Mouse (Mus musculus) MEL (cell line): ENCODE results near the gene AC109138.7. TPM values are rescaled to one million over a fixed set of nuclear protein-coding genes. Genes with fewer than 3 reads are reported as not detected.

ENCODE experiments used
- DNase-seq: peaks from one replicate; pipeline ENCODE4 v3.0.0; 2011; ENCODE audit warnings: low read depth, low spot score
- H3K27ac ChIP-seq: 2 replicates; pipeline ENCODE4 v1.5.1; 2012; ENCODE audit warnings: low read depth, mild to moderate bottlenecking, control low read depth, low read length, moderate library complexity; ENCODE audit not compliant: control insufficient read depth
- H3K27me3 ChIP-seq, 2 experiments: fragments of 150-350 bp in 1 of 2; sonication (generic) in 1 of 2; 2 replicates each; pipeline ENCODE4 v1.6.1; 2012; ENCODE audit warnings: low read length in 2 of 2, mild to moderate bottlenecking in 2 of 2, improper control_type of control experiment in 1 of 2, moderate library complexity in 1 of 2; ENCODE audit not compliant: insufficient read depth in 2 of 2, control insufficient read depth in 1 of 2
- H3K36me3 ChIP-seq, 2 experiments: 2 replicates each; pipeline ENCODE4 v1.6.1; 2012 to 2014; ENCODE audit warnings: low read length in 2 of 2, improper control_type of control experiment in 1 of 2, inconsistent platforms in 1 of 2, mild to moderate bottlenecking in 1 of 2; ENCODE audit not compliant: insufficient read depth in 2 of 2, control insufficient read depth in 1 of 2
- H3K4me1 ChIP-seq, 2 experiments: fragments of 150-350 bp in 1 of 2; sonication (generic) in 1 of 2; 2 replicates each; pipeline ENCODE4 v1.6.1; 2012; ENCODE audit warnings: low read length in 2 of 2, improper control_type of control experiment in 1 of 2, mild to moderate bottlenecking in 1 of 2; ENCODE audit not compliant: insufficient read depth in 2 of 2, control insufficient read depth in 1 of 2
- H3K4me3 ChIP-seq, 2 experiments: fragments of 150-350 bp in 1 of 2; sonication (generic) in 1 of 2; 2 replicates each; pipeline ENCODE4 v1.5.1; 2012; ENCODE audit warnings: low read depth in 2 of 2, low read length in 2 of 2, mild to moderate bottlenecking in 2 of 2, moderate library complexity in 2 of 2, control low read depth in 1 of 2, improper control_type of control experiment in 1 of 2; ENCODE audit not compliant: control insufficient read depth in 1 of 2, insufficient read depth in 1 of 2
- H3K79me2 ChIP-seq: 2 replicates; pipeline ENCODE4 v1.6.1; 2012; ENCODE audit warnings: mild to moderate bottlenecking, low read length, moderate library complexity; ENCODE audit not compliant: control insufficient read depth, poor library complexity, insufficient read depth
- H3K9ac ChIP-seq: 2 replicates; pipeline ENCODE4 v1.6.1; 2012; ENCODE audit warnings: low read depth, mild to moderate bottlenecking, control low read depth, low read length, moderate library complexity; ENCODE audit not compliant: control insufficient read depth, poor library complexity, severe bottlenecking
- H3K9me3 ChIP-seq: fragments of 150-350 bp; sonication (generic); replicated peaks from 2 replicates; pipeline ENCODE4 v1.6.1; 2012; ENCODE audit warnings: mild to moderate bottlenecking, low read length, improper control_type of control experiment, moderate library complexity; ENCODE audit not compliant: insufficient read depth
- BHLHE40 ChIP-seq: IDR thresholded peaks from 2 replicates; pipeline ENCODE4 v1.6.1; 2012; ENCODE audit warnings: low read depth, mild to moderate bottlenecking, inconsistent platforms, low read length, improper control_type of control experiment, borderline replicate concordance
- CHD1 ChIP-seq: IDR thresholded peaks from 2 replicates; pipeline ENCODE4 v1.6.1; 2012; ENCODE audit warnings: low read depth, mild to moderate bottlenecking, inconsistent platforms, low read length, improper control_type of control experiment
- CHD2 ChIP-seq: IDR thresholded peaks from 2 replicates; pipeline ENCODE4 v1.6.1; 2011; ENCODE audit warnings: low read length, improper control_type of control experiment
- CTCF ChIP-seq, 3 experiments: IDR thresholded peaks in 2 of 3; conservative IDR thresholded peaks in 1 of 3; 2 replicates each; pipeline ENCODE4 v1.5.1; 2011 to 2012; ENCODE audit warnings: low read length in 3 of 3, low read depth in 2 of 3, mild to moderate bottlenecking in 2 of 3, improper control_type of control experiment in 1 of 3, inconsistent platforms in 1 of 3, mixed read lengths in 1 of 3, moderate library complexity in 1 of 3; ENCODE audit not compliant: control insufficient read depth in 1 of 3, insufficient read depth in 1 of 3, poor library complexity in 1 of 3, severe bottlenecking in 1 of 3
- E2F4 ChIP-seq: IDR thresholded peaks from 2 replicates; pipeline ENCODE4 v1.6.1; 2011; ENCODE audit warnings: low read depth, low read length, improper control_type of control experiment, borderline replicate concordance
- ELF1 ChIP-seq: IDR thresholded peaks from 2 replicates; pipeline ENCODE4 v1.6.1; 2014; ENCODE audit warnings: low read depth, mild to moderate bottlenecking, inconsistent platforms, low read length, improper control_type of control experiment, moderate library complexity
- EP300 ChIP-seq, 2 experiments: IDR thresholded peaks; 2 replicates each; pipeline ENCODE4 v1.6.1; 2011; ENCODE audit warnings: improper control_type of control experiment in 2 of 2, low read length in 2 of 2, low read depth in 1 of 2, mild to moderate bottlenecking in 1 of 2
- ETS1 ChIP-seq: IDR thresholded peaks from 2 replicates; pipeline ENCODE4 v1.6.1; 2012; ENCODE audit warnings: low read depth, mild to moderate bottlenecking, inconsistent platforms, low read length, improper control_type of control experiment, moderate library complexity
- GABPA ChIP-seq: IDR thresholded peaks from 2 replicates; pipeline ENCODE4 v1.6.1; 2012; ENCODE audit warnings: low read depth, mild to moderate bottlenecking, inconsistent platforms, low read length, improper control_type of control experiment, moderate library complexity
- GATA1 ChIP-seq: IDR thresholded peaks from 2 replicates; pipeline ENCODE4 v1.6.1; 2011; ENCODE audit warnings: low read depth, low read length, improper control_type of control experiment
- HCFC1 ChIP-seq: IDR thresholded peaks from 2 replicates; pipeline ENCODE4 v1.6.1; 2012; ENCODE audit warnings: low read depth, mild to moderate bottlenecking, inconsistent platforms, low read length, improper control_type of control experiment, moderate library complexity
- KAT2A ChIP-seq: conservative IDR thresholded peaks from 2 replicates; pipeline ENCODE4 v1.6.1; 2012; ENCODE audit warnings: low read depth, low read length, improper control_type of control experiment, inconsistent platforms
- MAFK ChIP-seq: IDR thresholded peaks from 2 replicates; pipeline ENCODE4 v1.6.1; 2011; ENCODE audit warnings: low read depth, mild to moderate bottlenecking, low read length, improper control_type of control experiment, borderline replicate concordance
- MAX ChIP-seq: IDR thresholded peaks from 2 replicates; pipeline ENCODE4 v1.6.1; 2011; ENCODE audit warnings: low read length, improper control_type of control experiment
- MAZ ChIP-seq: IDR thresholded peaks from 2 replicates; pipeline ENCODE4 v1.6.1; 2012; ENCODE audit warnings: low read depth, mild to moderate bottlenecking, inconsistent platforms, low read length, improper control_type of control experiment
- MEF2A ChIP-seq: IDR thresholded peaks from 2 replicates; pipeline ENCODE4 v1.6.1; 2014; ENCODE audit warnings: low read depth, mild to moderate bottlenecking, inconsistent platforms, low read length, improper control_type of control experiment; ENCODE audit not compliant: poor library complexity, insufficient replicate concordance, severe bottlenecking; ENCODE audit errors: extremely low read depth
- MXI1 ChIP-seq: IDR thresholded peaks from 2 replicates; pipeline ENCODE4 v1.6.1; 2011; ENCODE audit warnings: mild to moderate bottlenecking, low read depth, low read length, improper control_type of control experiment
- MYB ChIP-seq: IDR thresholded peaks from 2 replicates; pipeline ENCODE4 v1.6.1; 2011; ENCODE audit warnings: mild to moderate bottlenecking, low read depth, low read length, improper control_type of control experiment
- MYC ChIP-seq: IDR thresholded peaks from 2 replicates; pipeline ENCODE4 v1.6.1; 2011; ENCODE audit warnings: low read depth, mild to moderate bottlenecking, low read length, improper control_type of control experiment, moderate library complexity
- POLR2A ChIP-seq, 2 experiments: IDR thresholded peaks; 2 replicates each; pipeline ENCODE4 v1.6.1; 2011 to 2012; ENCODE audit warnings: low read length in 2 of 2, mild to moderate bottlenecking in 2 of 2, control low read depth in 1 of 2, improper control_type of control experiment in 1 of 2, low read depth in 1 of 2, moderate library complexity in 1 of 2; ENCODE audit not compliant: control insufficient read depth in 1 of 2, insufficient read depth in 1 of 2, poor library complexity in 1 of 2
- POLR2AphosphoS5 ChIP-seq: IDR thresholded peaks from 2 replicates; pipeline ENCODE4 v1.6.1; 2012; ENCODE audit warnings: low read depth, borderline replicate concordance, mild to moderate bottlenecking, inconsistent platforms, low read length, moderate library complexity, mixed read lengths
- RAD21 ChIP-seq: IDR thresholded peaks from 2 replicates; pipeline ENCODE4 v1.6.1; 2011; ENCODE audit warnings: mild to moderate bottlenecking, low read depth, low read length, improper control_type of control experiment
- RCOR1 ChIP-seq: IDR thresholded peaks from 2 replicates; pipeline ENCODE4 v1.6.1; 2012; ENCODE audit warnings: low read depth, mild to moderate bottlenecking, inconsistent platforms, low read length, improper control_type of control experiment
- SIN3A ChIP-seq: IDR thresholded peaks from 2 replicates; pipeline ENCODE4 v1.6.1; 2012; ENCODE audit warnings: low read length, improper control_type of control experiment, inconsistent platforms
- SMC3 ChIP-seq: IDR thresholded peaks from 2 replicates; pipeline ENCODE4 v1.6.1; 2011; ENCODE audit warnings: low read depth, low read length, improper control_type of control experiment
- TAL1 ChIP-seq: IDR thresholded peaks from 2 replicates; pipeline ENCODE4 v1.6.1; 2012; ENCODE audit warnings: mild to moderate bottlenecking, inconsistent platforms, low read length, moderate library complexity, mixed read lengths
- TCF12 ChIP-seq: IDR thresholded peaks from 2 replicates; pipeline ENCODE4 v1.6.1; 2014; ENCODE audit warnings: low read depth, mild to moderate bottlenecking, inconsistent platforms, low read length, improper control_type of control experiment, moderate library complexity
- USF1 ChIP-seq: IDR thresholded peaks from 2 replicates; pipeline ENCODE4 v1.6.1; 2014; ENCODE audit warnings: low read depth, mild to moderate bottlenecking, inconsistent platforms, low read length, improper control_type of control experiment, moderate library complexity
- USF2 ChIP-seq, 2 experiments: IDR thresholded peaks; 2 replicates each; pipeline ENCODE4 v1.6.1; 2011 to 2012; ENCODE audit warnings: improper control_type of control experiment in 2 of 2, low read length in 2 of 2, borderline replicate concordance in 1 of 2, inconsistent platforms in 1 of 2, low read depth in 1 of 2, mild to moderate bottlenecking in 1 of 2; ENCODE audit not compliant: insufficient read depth in 1 of 2
- ZC3H11A ChIP-seq: IDR thresholded peaks from 2 replicates; pipeline ENCODE4 v1.6.1; 2012; ENCODE audit warnings: low read depth, mild to moderate bottlenecking, inconsistent platforms, low read length, improper control_type of control experiment
- ZMIZ1 ChIP-seq: IDR thresholded peaks from 2 replicates; pipeline ENCODE4 v1.6.1; 2012; ENCODE audit warnings: low read depth, mild to moderate bottlenecking, inconsistent platforms, low read length, improper control_type of control experiment, moderate library complexity
- ZNF384 ChIP-seq: IDR thresholded peaks from 2 replicates; pipeline ENCODE4 v1.6.1; 2012; ENCODE audit warnings: low read depth, mild to moderate bottlenecking, inconsistent platforms, low read length, improper control_type of control experiment
- polyA plus RNA-seq, 2 experiments: library from polyadenylated mRNA; stranded (reverse) in 1 of 2; unstranded in 1 of 2; fragments of >175 nt in 1 of 2; fragments of >200 nt in 1 of 2; gene quantifications; 2 replicates each; pipeline versions ENCODE4 v1.2.1 to v1.2.4; 2012; ENCODE audit warnings: low replicate concordance in 2 of 2, low read depth in 1 of 2; ENCODE audit not compliant: insufficient read length in 2 of 2, insufficient read depth in 1 of 2, missing spikeins in 1 of 2
- total RNA-seq: library from RNA; depleted of rRNA; stranded (reverse); fragments of 300-350 nt; gene quantifications from 2 replicates; pipeline ENCODE4 v1.2.3, GENCODE M21; 2012

AC109138.7 gene
- total and polyA plus RNA-seq, 3 experiments = not detected

DNA sequence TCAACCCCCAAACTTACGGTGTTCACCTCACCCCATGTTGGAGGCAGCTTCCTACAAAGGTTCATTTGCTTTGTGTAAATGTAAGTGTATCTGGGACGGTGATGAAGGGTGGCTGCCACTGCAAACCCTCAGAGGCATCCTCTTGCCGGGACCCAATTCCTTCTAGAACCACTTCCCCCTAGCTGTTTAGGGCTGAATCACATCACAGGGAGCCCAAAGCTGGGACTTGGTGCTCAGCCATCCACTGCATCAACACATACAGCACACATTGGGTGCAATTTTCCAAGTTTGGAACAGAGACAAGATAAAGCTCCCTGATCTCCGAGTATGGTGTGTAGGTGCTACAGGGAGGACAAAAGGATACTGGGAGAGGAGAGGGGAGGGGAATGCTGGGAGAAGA lies 9.3 kb upstream of the AC109138.7 start:
- H3K4me1 ChIP-seq = peaks cover 9 to 41% of the 10 kb centered on the region in 2 experiments
- H3K27me3 ChIP-seq = no peaks in the 10 kb centered on the region

GRCm38 (mm10) chr19:4206971-4207370 lies 7.2 kb upstream of the AC109138.7 start:
- H3K27me3 ChIP-seq = peaks cover 0 to 2% of the 10 kb centered on the region in 2 experiments; a peak in 1 of 4 replicates
- no peak overlapping the region for H3K4me3 ChIP-seq
- peaks cover 0 to 21% of the 10 kb centered on the region in 2 experiments; a peak in 2 of 4 replicates for H3K36me3 ChIP-seq
- H3K27ac ChIP-seq = no peak overlapping the region
- no peak overlapping the region for H3K9ac ChIP-seq
- no peaks in the 10 kb centered on the region for H3K9me3 ChIP-seq
- H3K4me1 ChIP-seq = peaks cover 7 to 29% of the 10 kb centered on the region in 2 experiments
- peak; percentile 73 for DNase-seq
- no peaks in the 10 kb centered on the region; the same call in 1 of the 2 replicates for H3K79me2 ChIP-seq
- TF ChIP-seq MAFK = no peak
- peak; percentile 94 for TF ChIP-seq ZC3H11A
- no peak for TF ChIP-seq MAX
- TF ChIP-seq KAT2A = no peak
- 0 out of 2 replicates have a peak, but pooled peaks have one; percentile 22 for TF ChIP-seq HCFC1
- TF ChIP-seq CTCF (IDR thresholded peaks at IDR 0.05 in 2 of 3, conservative IDR thresholded peaks at IDR 0.05 in 1 of 3; ENCODE audit: control insufficient read depth in 1 of 3, insufficient read depth in 1 of 3, low read depth in 2 of 3, low read length in 3 of 3, poor library complexity in 1 of 3, severe bottlenecking in 1 of 3) = peak; percentile 93 to 97 (median 95)
- TF ChIP-seq BHLHE40 = 0 out of 2 replicates have a peak, but pooled peaks have one; percentile 11
- peak; percentile 47; the same call in 1 of the 2 replicates for TF ChIP-seq SIN3A
- no peak for TF ChIP-seq ELF1
- TF ChIP-seq POLR2AphosphoS5 = no peak
- no peak for TF ChIP-seq USF2 (IDR thresholded peaks at IDR 0.05; ENCODE audit: borderline replicate concordance in 1 of 2, insufficient read depth in 1 of 2, low read depth in 1 of 2, low read length in 2 of 2)
- TF ChIP-seq EP300 (IDR thresholded peaks at IDR 0.05; ENCODE audit: low read depth in 1 of 2, low read length in 2 of 2) = no peak
- no peak for TF ChIP-seq TAL1
- TF ChIP-seq CHD1 = no peak
- no peak for TF ChIP-seq E2F4
- TF ChIP-seq GATA1 = no peak
- no peak for TF ChIP-seq MYB
- no peak for TF ChIP-seq POLR2A (IDR thresholded peaks at IDR 0.05; ENCODE audit: control insufficient read depth in 1 of 2, insufficient read depth in 1 of 2, low read depth in 1 of 2, low read length in 2 of 2, poor library complexity in 1 of 2)
- no peak for TF ChIP-seq TCF12
- TF ChIP-seq ZNF384 = no peak
- no peak for TF ChIP-seq MEF2A
- TF ChIP-seq SMC3 = peak; percentile 94
- no peak for TF ChIP-seq MYC
- no peak for TF ChIP-seq GABPA

More for the DNA sequence above, 9.3 kb upstream of the AC109138.7 start:
- H3K9ac ChIP-seq = no peak overlapping the region
- H3K27ac ChIP-seq = no peak overlapping the region
- H3K36me3 ChIP-seq = peaks cover 0 to 28% of the 10 kb centered on the region in 2 experiments; a peak in 2 of 4 replicates
- H3K9me3 ChIP-seq = no peaks in the 10 kb centered on the region
- DNase-seq = no peak
- H3K4me3 ChIP-seq = no peak overlapping the region
- TF ChIP-seq CHD1 = no peak
- no peak for TF ChIP-seq RAD21
- no peak for TF ChIP-seq USF1
- no peak for TF ChIP-seq EP300 (IDR thresholded peaks at IDR 0.05; ENCODE audit: low read depth in 1 of 2, low read length in 2 of 2)
- TF ChIP-seq USF2 (IDR thresholded peaks at IDR 0.05; ENCODE audit: borderline replicate concordance in 1 of 2, insufficient read depth in 1 of 2, low read depth in 1 of 2, low read length in 2 of 2) = no peak
- no peak for TF ChIP-seq MEF2A
- no peak for TF ChIP-seq ZC3H11A
- no peak for TF ChIP-seq ETS1
- no peak for TF ChIP-seq MAZ
- no peak for TF ChIP-seq GABPA
- no peak for TF ChIP-seq ELF1
- no peak for TF ChIP-seq MXI1
- no peak for TF ChIP-seq CHD2
- no peak for TF ChIP-seq ZMIZ1
- no peak for TF ChIP-seq MYC
- TF ChIP-seq E2F4 = no peak
- TF ChIP-seq RCOR1 = no peak
- TF ChIP-seq CTCF (IDR thresholded peaks at IDR 0.05 in 2 of 3, conservative IDR thresholded peaks at IDR 0.05 in 1 of 3; ENCODE audit: control insufficient read depth in 1 of 3, insufficient read depth in 1 of 3, low read depth in 2 of 3, low read length in 3 of 3, poor library complexity in 1 of 3, severe bottlenecking in 1 of 3) = no peak; a peak in 1 of 6 replicates
- no peak for TF ChIP-seq MAFK
- H3K79me2 ChIP-seq = peaks cover 16% of the 10 kb centered on the region
